Mouse (Mus musculus) urinary bladder, adult 18-20 months (tissue): ENCODE measurements at regions not wholly inside any gene's neighbourhood (a gene's known extent, or its start where the extent isn't known, plus 50 kb on each side); places are given as distances from the start of the nearest gene placed in this dataset.

Experiments used
- DNase-seq, 2 experiments: peaks; one replicate each; pipeline ENCODE4 v3.0.0; 2022; ENCODE audit warnings: low spot score in 2 of 2, mixed read lengths in 2 of 2

- no peak for DNase-seq
These were observed 287.2 kb upstream of the Xrcc4 start for GRCm38 (mm10) chr13:90376619-90377018.

DNA sequence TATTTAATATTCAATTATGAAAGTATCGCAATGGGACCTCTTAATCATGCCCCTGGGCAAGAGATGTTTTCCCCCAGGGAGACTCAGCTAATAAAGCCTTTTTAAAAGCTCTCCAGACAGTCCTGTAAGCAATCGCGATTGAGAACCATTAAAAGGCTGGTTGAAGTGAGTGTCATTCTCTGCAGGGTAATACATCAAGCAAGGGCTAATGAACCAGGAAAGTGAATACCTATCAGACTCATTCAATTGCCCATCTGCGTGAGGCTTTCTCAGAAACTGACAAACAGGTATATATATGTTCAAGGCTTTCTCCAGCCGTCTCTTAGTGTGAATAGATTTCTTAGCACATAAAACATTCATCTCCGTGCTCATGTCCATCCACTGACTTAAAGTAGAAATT is 286.8 kb upstream of the Xrcc4 start:
- DNase-seq, result no peak

- no peak for DNase-seq
These were observed 282.2 kb upstream of the Xrcc4 start for GRCm38 (mm10) chr13:90371415-90372150.

GRCm38 (mm10) chr13:90370746-90371414 is 281.5 kb upstream of the Xrcc4 start:
- no peak for DNase-seq

DNA sequence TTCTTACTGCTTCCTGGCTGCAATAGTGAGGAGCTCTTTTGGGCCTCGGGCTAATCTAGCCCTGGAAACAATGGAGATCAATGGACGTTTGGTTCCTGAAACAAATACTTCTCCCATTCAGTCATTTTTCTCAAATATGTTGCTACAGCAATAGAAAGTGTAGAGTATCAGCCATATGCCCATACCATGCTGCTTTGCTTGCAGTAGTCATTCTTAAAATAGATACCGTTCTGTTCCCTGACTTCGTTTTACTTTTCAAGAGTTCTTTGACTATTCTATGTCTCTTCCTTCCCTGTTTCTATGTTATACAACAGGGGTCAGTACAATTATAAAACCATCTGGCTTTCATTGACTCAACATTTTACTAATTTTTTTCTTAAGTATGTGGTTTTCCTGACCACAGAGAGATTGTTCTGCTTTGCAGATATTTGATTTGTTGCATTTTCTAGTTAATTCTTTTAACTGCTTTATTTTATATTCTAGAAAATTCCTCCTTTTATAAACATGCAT is 275.2 kb upstream of the Xrcc4 start:
- DNase-seq, result no peak

GRCm38 (mm10) chr13:90359861-90360601 is 270.6 kb upstream of the Xrcc4 start:
- no peak for DNase-seq

DNA sequence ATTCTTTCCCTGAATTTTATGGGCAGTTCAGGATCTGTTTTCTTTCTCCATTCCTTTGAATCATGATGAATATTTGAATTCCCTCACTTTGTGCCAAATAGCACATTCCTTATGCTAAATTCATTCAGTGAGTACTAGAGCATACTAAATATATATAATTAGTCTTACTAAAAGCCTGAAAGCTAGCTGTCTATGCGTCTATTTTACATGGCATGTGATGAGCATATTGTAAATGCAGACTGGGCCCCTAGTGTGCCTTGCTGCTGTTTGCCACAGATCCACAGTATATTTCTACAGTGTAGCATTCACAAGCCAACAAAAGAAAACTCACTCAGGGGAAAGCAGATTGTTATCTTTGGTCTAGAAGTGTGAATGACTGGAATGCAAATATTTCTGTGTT is 268.7 kb upstream of the Xrcc4 start:
- DNase-seq, result no peak

DNA sequence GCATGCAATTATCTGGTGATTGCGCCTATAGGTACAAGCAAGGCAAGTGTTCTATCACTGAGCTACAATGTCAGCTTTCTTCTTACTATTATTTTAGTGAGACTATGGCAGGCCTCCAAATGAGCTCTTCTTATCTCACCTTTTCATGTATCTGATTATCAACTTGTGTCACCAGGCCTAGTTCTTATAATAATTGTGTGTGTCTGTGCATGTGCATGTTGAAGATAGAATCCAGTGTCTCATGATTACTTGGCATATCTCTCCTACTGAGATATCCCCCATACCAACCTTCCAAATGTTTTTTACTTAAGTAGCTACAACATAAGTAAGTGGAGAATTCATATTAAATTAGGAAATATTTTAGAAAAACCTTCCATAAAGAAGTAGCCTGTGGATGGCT is 266.2 kb upstream of the Xrcc4 start:
- DNase-seq, result no peak

- no peak for DNase-seq
These were observed 253.4 kb upstream of the Xrcc4 start for GRCm38 (mm10) chr13:90342823-90343222.

GRCm38 (mm10) chr13:90341597-90342212 is 252.3 kb upstream of the Xrcc4 start:
- no peak for DNase-seq

GRCm38 (mm10) chr13:90340647-90341160 is 251.3 kb upstream of the Xrcc4 start:
- DNase-seq, result no peak

DNA sequence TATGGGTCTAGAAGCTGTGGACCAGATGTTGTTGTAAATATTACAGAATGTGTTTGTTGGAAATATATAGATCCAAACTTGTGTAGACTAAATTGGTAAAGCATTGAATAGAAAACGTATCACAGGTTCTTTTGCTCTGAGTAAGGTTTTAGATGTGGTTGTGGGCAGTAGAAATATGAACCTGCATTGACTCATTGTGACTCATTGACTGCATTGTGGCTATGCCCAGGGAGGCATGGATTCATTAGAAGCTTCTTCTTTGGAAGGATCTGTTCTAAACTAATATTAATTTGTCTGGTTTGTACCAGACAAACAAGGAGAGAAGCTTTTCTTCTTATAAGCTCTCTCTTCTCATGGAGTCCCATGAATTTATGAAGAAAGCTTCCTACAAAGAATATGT is 248.2 kb upstream of the Xrcc4 start:
- DNase-seq, result no peak

DNA sequence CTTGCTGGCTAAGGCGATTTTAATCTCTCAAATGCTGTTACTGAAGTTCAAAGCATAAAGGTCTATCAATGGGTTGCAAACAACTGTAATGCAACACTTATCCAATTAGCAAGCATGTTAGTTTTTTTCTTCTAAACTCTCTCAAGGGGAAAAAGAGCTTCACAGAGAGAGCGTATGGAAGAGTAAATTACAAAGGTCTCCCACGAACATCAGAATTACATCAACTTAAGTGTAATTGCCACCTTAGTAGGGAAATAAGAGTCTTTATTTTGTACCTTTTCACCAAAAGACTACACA is 246.3 kb upstream of the Xrcc4 start:
- DNase-seq, result no peak

- DNase-seq, result no peak
These were observed 245.7 kb upstream of the Xrcc4 start for GRCm38 (mm10) chr13:90334934-90335740.

DNA sequence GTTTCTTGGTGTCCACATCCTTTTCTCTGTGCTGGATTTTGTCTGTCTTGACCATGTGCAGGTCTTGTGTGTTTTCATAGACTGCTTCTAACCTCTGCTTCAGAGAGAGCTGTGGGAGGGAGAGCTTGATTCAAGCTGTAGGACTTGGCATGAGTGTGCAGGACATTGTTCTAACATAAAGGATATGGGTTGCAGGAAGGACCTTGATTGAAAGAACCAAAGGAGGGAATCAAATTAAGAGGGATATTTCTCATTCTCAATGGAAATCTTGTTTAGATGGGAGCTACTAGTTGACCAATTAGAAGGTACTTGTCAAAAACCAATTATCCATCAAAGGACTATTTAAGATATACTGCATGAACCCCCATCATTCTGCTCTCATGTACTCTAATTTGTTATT is 244.9 kb upstream of the Xrcc4 start:
- no peak for DNase-seq

DNA sequence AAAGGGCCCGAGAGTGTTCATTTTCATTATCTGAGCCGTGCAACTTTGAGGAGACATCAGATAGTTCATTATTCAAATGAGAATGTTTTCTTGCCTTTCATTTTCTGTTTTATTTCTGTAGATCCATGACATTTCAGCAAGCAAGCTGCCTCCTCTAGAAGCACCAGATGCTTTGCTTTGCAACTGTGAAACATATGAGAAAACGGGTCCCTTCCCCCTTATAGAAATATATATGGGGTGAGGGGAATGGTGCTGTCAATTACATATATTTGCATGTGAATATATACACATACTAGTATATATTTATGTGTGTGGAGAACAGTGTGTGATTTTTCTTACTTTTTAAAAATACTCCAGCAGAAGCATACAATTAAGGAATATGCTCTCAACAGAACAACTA is 235.8 kb upstream of the Xrcc4 start:
- DNase-seq, result no peak

- DNase-seq, result no peak
These were observed 224.0 kb upstream of the Xrcc4 start for GRCm38 (mm10) chr13:90313209-90313978.

DNA sequence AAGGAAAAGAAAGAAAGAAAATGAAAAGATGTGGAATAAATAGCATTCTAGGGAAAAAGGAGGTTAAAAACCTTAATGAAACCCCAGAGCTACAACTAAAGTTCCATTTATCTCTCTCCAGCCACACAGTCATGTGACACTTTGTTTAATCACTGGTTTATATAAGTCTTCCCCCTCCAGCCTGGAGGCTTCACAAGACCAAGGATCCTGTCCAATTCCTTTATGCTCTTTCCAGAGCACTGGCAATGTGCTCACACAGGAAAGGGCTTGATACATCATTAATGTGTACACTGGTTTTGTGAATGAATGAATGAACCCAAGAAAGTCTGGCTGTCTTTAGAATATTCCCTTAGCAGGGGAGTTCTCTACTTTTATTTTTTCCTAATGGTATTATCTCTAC is 221.1 kb upstream of the Xrcc4 start:
- DNase-seq, result no peak

DNA sequence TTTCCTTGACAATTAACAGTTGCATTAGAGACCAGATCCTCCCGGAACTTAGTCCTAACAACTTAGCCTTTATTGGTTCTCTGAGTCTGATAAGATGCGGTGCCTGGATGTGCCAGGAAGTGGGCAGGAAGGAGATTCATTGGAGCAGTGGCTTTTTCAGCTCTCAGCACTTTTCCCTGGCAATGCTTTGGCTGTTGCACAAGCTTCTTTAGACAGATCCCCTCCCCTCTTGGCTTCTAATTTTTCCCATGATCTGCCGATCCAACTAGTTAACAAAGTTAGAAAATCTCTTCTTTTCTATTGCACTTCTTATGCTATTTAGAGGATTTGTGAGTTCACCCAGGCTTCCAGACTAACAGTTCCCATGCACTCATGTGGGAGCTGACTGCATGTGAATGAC is 211.1 kb upstream of the Xrcc4 start:
- DNase-seq, result no peak

DNA sequence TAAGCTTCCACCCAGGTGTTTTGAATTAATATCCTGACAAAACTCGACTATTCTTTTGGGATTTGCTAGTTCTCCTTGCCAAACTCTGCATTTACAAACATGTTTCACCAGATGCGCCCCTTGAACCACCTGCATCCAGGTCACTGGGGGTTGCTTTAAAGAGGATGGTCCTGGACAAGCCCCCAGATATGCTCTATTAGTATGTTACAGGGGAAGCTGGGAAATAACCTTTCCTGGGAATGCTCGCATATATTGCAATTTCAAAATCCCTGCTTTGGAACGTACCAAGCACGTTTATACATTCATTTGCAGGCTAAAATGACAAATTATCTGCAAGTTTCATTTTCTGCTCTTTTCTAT is 205.2 kb upstream of the Xrcc4 start:
- DNase-seq, result no peak
